Mouse (Mus musculus) lung, embryonic 14.5 days (tissue): Measurements from ENCODE around the gene Hipk3. TPM values are rescaled to one million over a fixed set of nuclear protein-coding genes. Genes with fewer than 3 reads are reported as not detected.

Experiments
- ATAC-seq: fragments of 200-750 bp; cut with Nextera tagmentation; 2 replicates; pipeline ENCODE4 v1.8.0; 2017; ENCODE audit warnings: mild to moderate bottlenecking, moderate TSS enrichment, moderate library complexity; ENCODE audit not compliant: insufficient read depth
- DNase-seq: peaks from one replicate; pipeline ENCODE4 v3.0.0-alpha.2; 2015
- H3K27ac ChIP-seq: fragments of 300-500 bp; sonication (generic); 2 replicates; pipeline ENCODE4 v1.5.1; 2014; ENCODE audit warnings: low read depth, mild to moderate bottlenecking, moderate library complexity
- H3K27me3 ChIP-seq: fragments of 300-500 bp; sonication (generic); 2 replicates; pipeline ENCODE4 v1.6.1; 2014; ENCODE audit warnings: low read length, control low read depth; ENCODE audit not compliant: insufficient read depth
- H3K36me3 ChIP-seq: fragments of 300-500 bp; sonication (generic); 2 replicates; pipeline ENCODE4 v1.6.1; 2014; ENCODE audit warnings: control low read depth; ENCODE audit not compliant: insufficient read depth
- H3K4me1 ChIP-seq: fragments of 300-500 bp; sonication (generic); 2 replicates; pipeline ENCODE4 v1.6.1; 2014; ENCODE audit warnings: antibody characterized with exemption, control low read depth; ENCODE audit not compliant: insufficient read depth
- H3K4me2 ChIP-seq: fragments of 300-500 bp; sonication (generic); 2 replicates; pipeline ENCODE4 v1.6.1; 2014; ENCODE audit warnings: mild to moderate bottlenecking
- H3K4me3 ChIP-seq: fragments of 300-500 bp; sonication (generic); 2 replicates; pipeline ENCODE4 v1.5.1; 2014; ENCODE audit warnings: low read depth, low read length
- H3K9ac ChIP-seq: fragments of 300-500 bp; sonication (generic); 2 replicates; pipeline ENCODE4 v1.6.1; 2014
- H3K9me3 ChIP-seq: fragments of 300-500 bp; sonication (generic); 2 replicates; pipeline ENCODE4 v1.6.1; 2016; ENCODE audit warnings: low read depth, low read length, control low read depth
- CTCF ChIP-seq: IDR thresholded peaks from 2 replicates; pipeline ENCODE4 v1.5.1; 2016; ENCODE audit warnings: antibody characterized with exemption, low read depth
- WGBS: fragments of 180-500 bp; shearing (Covaris S2); extraction: QIAGEN DNeasy Blood & Tissue Kit; methylation state at CpG from one replicate; pipeline ENCODE4 v1.1.7; 2014; 5-methylcytosine and 5-hydroxymethylcytosine counted together
- polyA plus RNA-seq: library from polyadenylated mRNA; unstranded; fragments of >200 nt; fragmentation: Nextera tagmentation; extraction: Ambion mirVana; gene quantifications from 2 replicates; pipeline ENCODE4 v1.2.1, GENCODE M21; 2014

Gene Hipk3
- polyA plus RNA-seq, 1 experiment from 2014 or later, result 26.3 TPM

GRCm38 (mm10) chr2:104491221-104491795 is 2.9 kb downstream of the Hipk3 start:
- H3K4me1 ChIP-seq, result peaks cover 9% of the 10 kb centered on the region

GRCm38 (mm10) chr2:104490761-104491160 is 3.5 kb downstream of the Hipk3 start:
- Histone ChIP-seq H3K27me3 (no peaks in the 10 kb centered on the region), H3K4me2 (no peak overlapping the region), H3K4me1 (peaks cover 9% of the 10 kb centered on the region), H3K9ac (no peak overlapping the region), H3K9me3 (no peaks in the 10 kb centered on the region), H3K4me3 (no peak overlapping the region; the same call in 1 of the 2 replicates), H3K36me3 (no peaks in the 10 kb centered on the region), H3K27ac (no peak overlapping the region)
- no peak for TF ChIP-seq CTCF
- 10% methylated on average over 2 of the region's 2 CpGs for WGBS
- no peak for DNase-seq
- ATAC-seq, result no peak

More at GRCm38 (mm10) chr2:104491221-104491795, 2.9 kb downstream of the Hipk3 start:
- TF ChIP-seq CTCF, result no peak
- Histone ChIP-seq H3K9ac (no peak overlapping the region), H3K4me2 (peak overlapping the region; percentile 43), H3K4me3 (no peak overlapping the region), H3K9me3 (no peaks in the 10 kb centered on the region), H3K27ac (no peak overlapping the region), H3K36me3 (no peaks in the 10 kb centered on the region), H3K27me3 (no peaks in the 10 kb centered on the region)
- 31% methylated on average over 2 of the region's 2 CpGs for WGBS
- DNase-seq (no peak), ATAC-seq (no peak)

- Histone ChIP-seq H3K9ac (no peak overlapping the region), H3K27ac (no peak overlapping the region), H3K4me1 (peaks cover 9% of the 10 kb centered on the region), H3K36me3 (no peaks in the 10 kb centered on the region), H3K4me3 (no peak overlapping the region), H3K9me3 (no peaks in the 10 kb centered on the region), H3K4me2 (no peak overlapping the region), H3K27me3 (no peaks in the 10 kb centered on the region)
- TF ChIP-seq CTCF, result no peak
- no peak for ATAC-seq
- WGBS, result 94% methylated on average over 2 of the region's 2 CpGs
- no peak for DNase-seq
These were observed 4.4 kb downstream of the Hipk3 start for GRCm38 (mm10) chr2:104489851-104490250.

- no peak overlapping the region for H3K27ac ChIP-seq
These were observed 9.8 kb downstream of the Hipk3 start for GRCm38 (mm10) chr2:104484438-104484837.

GRCm38 (mm10) chr2:104482156-104482555 is 12.1 kb downstream of the Hipk3 start:
- no peaks in the 10 kb centered on the region for H3K27me3 ChIP-seq
- H3K27ac ChIP-seq, result no peak overlapping the region
- H3K4me1 ChIP-seq, result 0 out of 2 replicates have a peak, but pooled peaks cover 3% of the 10 kb centered on the region
- H3K9me3 ChIP-seq, result no peaks in the 10 kb centered on the region
- H3K4me2 ChIP-seq, result no peak overlapping the region
- no peaks in the 10 kb centered on the region for H3K36me3 ChIP-seq
- TF ChIP-seq CTCF, result no peak
- no peak overlapping the region for H3K9ac ChIP-seq
- ATAC-seq, result no peak
- peak; percentile 23 for DNase-seq
- H3K4me3 ChIP-seq, result no peak overlapping the region

More at GRCm38 (mm10) chr2:104484438-104484837, 9.8 kb downstream of the Hipk3 start:
- ATAC-seq (no peak), DNase-seq (no peak)
- H3K9me3 ChIP-seq, result no peaks in the 10 kb centered on the region
- H3K27me3 ChIP-seq, result no peaks in the 10 kb centered on the region
- H3K36me3 ChIP-seq, result no peaks in the 10 kb centered on the region
- TF ChIP-seq CTCF, result no peak
- H3K4me1 ChIP-seq, result 0 out of 2 replicates have a peak, but pooled peaks cover 3% of the 10 kb centered on the region
- 28% methylated on average over 5 of the region's 5 CpGs for WGBS
- H3K4me2 ChIP-seq, result no peak overlapping the region
- H3K4me3 ChIP-seq, result no peak overlapping the region
- no peak overlapping the region for H3K9ac ChIP-seq

DNA sequence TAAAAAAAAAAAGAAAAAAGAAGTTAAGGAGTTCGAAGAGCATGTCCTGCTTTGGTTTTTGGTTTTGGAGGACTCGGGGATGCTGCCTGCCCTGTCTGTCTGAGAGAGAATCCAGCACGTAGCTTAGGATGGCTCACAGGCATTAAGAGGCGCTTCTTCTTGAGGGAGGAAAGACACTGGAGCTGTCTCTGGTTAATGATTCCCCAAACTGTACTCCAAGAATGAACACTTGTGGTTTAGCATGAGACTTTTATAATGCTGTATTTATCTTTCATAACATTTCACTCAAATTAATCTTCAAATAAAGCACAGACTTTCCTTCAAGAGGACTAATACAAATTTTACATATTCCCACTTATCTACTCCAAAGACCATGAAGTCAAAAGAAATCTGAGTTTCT is 15.2 kb downstream of the Hipk3 start:
- H3K27ac ChIP-seq, result no peak overlapping the region
- H3K27me3 ChIP-seq, result no peaks in the 10 kb centered on the region
- WGBS, result 72% methylated on average over 4 of the region's 4 CpGs
- no peak overlapping the region for H3K4me2 ChIP-seq
- H3K36me3 ChIP-seq, result no peaks in the 10 kb centered on the region
- H3K4me3 ChIP-seq, result no peak overlapping the region
- no peak for TF ChIP-seq CTCF
- no peaks in the 10 kb centered on the region for H3K9me3 ChIP-seq
- H3K9ac ChIP-seq, result no peak overlapping the region
- no peaks in the 10 kb centered on the region for H3K4me1 ChIP-seq
- DNase-seq, result no peak
- no peak for ATAC-seq

GRCm38 (mm10) chr2:104477398-104478015 is 16.7 kb downstream of the Hipk3 start:
- H3K36me3 ChIP-seq, result no peaks in the 10 kb centered on the region
- no peak for DNase-seq
- no peaks in the 10 kb centered on the region for H3K9me3 ChIP-seq
- no peaks in the 10 kb centered on the region for H3K27me3 ChIP-seq
- TF ChIP-seq CTCF, result no peak
- no peak overlapping the region for H3K4me2 ChIP-seq
- ATAC-seq, result no peak
- H3K9ac ChIP-seq, result no peak overlapping the region
- no peak overlapping the region for H3K4me3 ChIP-seq
- H3K27ac ChIP-seq, result no peak overlapping the region
- 63% methylated on average over 2 of the region's 2 CpGs for WGBS
- no peaks in the 10 kb centered on the region for H3K4me1 ChIP-seq
